Mouse (Mus musculus) stomach, postnatal 0 days (tissue): Measurements from ENCODE around the gene Bace2. TPM values are rescaled to one million over a fixed set of nuclear protein-coding genes. Genes with fewer than 3 reads are reported as not detected.
A peak's percentile ranks its signal among the peaks of the same experiment; 100 is the strongest.

Experiments
- ATAC-seq: fragments of 200-750 bp; cut with Nextera tagmentation; 2 replicates; pipeline ENCODE4 v1.8.0; 2017; ENCODE audit not compliant: low FRiP score, low TSS enrichment
- DNase-seq: peaks from one replicate; pipeline ENCODE4 v3.0.0-alpha.2; 2016; ENCODE audit warnings: low spot score
- H3K27ac ChIP-seq: fragments of 300-500 bp; sonication (generic); replicated peaks from 2 replicates; pipeline ENCODE4 v1.5.1; 2014; ENCODE audit warnings: mild to moderate bottlenecking, control low read depth
- H3K27me3 ChIP-seq: fragments of 300-500 bp; sonication (generic); 2 replicates; pipeline ENCODE4 v1.6.1; 2014; ENCODE audit warnings: low read length; ENCODE audit not compliant: control insufficient read depth, insufficient read depth
- H3K36me3 ChIP-seq: fragments of 300-500 bp; sonication (generic); 2 replicates; pipeline ENCODE4 v1.6.1; 2014; ENCODE audit warnings: low read length, mixed read lengths; ENCODE audit not compliant: control insufficient read depth, insufficient read depth
- H3K4me1 ChIP-seq: fragments of 300-500 bp; sonication (generic); replicated peaks from 2 replicates; pipeline ENCODE4 v1.6.1; 2014; ENCODE audit warnings: antibody characterized with exemption; ENCODE audit not compliant: control insufficient read depth, insufficient read depth
- H3K4me2 ChIP-seq: fragments of 300-500 bp; sonication (generic); replicated peaks from 2 replicates; pipeline ENCODE4 v1.6.1; 2014; ENCODE audit warnings: low read depth, mild to moderate bottlenecking, control low read depth, moderate library complexity
- H3K4me3 ChIP-seq: fragments of 300-500 bp; sonication (generic); 2 replicates; pipeline ENCODE4 v1.5.1; 2014; ENCODE audit warnings: low read depth, low read length, control low read depth
- H3K9ac ChIP-seq: fragments of 300-500 bp; sonication (generic); 2 replicates; pipeline ENCODE4 v1.6.1; 2014; ENCODE audit warnings: mild to moderate bottlenecking, low read length, control low read depth, mixed read lengths
- H3K9me3 ChIP-seq: fragments of 300-500 bp; sonication (generic); 2 replicates; pipeline ENCODE4 v1.6.1; 2016; ENCODE audit warnings: low read length; ENCODE audit not compliant: control insufficient read depth
- CTCF ChIP-seq: IDR thresholded peaks from 2 replicates; pipeline ENCODE4 v1.5.1; 2016; ENCODE audit warnings: antibody characterized with exemption, low read depth, mild to moderate bottlenecking, moderate library complexity
- EP300 ChIP-seq: optimal IDR thresholded peaks from 2 replicates; pipeline ENCODE3; 2016; ENCODE audit warnings: antibody characterized with exemption
- WGBS: fragments of 180-500 bp; shearing (Covaris S2); extraction: QIAGEN DNeasy Blood & Tissue Kit; methylation state at CpG from one replicate; pipeline ENCODE4 v1.1.7; 2014; 5-methylcytosine and 5-hydroxymethylcytosine counted together
- polyA plus RNA-seq: library from polyadenylated mRNA; unstranded; fragments of >200 nt; fragmentation: Nextera tagmentation; extraction: Ambion mirVana; gene quantifications from 2 replicates; pipeline ENCODE4 v1.2.1, GENCODE M21; 2015

Gene Bace2
- polyA plus RNA-seq, 1 experiment from 2014 or later, result 205 TPM

GRCm38 (mm10) chr16:97467993-97468791 lies 111.7 kb downstream of the Bace2 start:
- H3K4me2 ChIP-seq, result no peak overlapping the region
- H3K36me3 ChIP-seq, result no peaks in the 10 kb centered on the region
- TF ChIP-seq EP300 (no peak), CTCF (no peak)
- no peak for DNase-seq
- H3K27me3 ChIP-seq, result no peaks in the 10 kb centered on the region
- ATAC-seq, result peak; percentile 75
- no peaks in the 10 kb centered on the region for H3K9me3 ChIP-seq
- H3K27ac ChIP-seq, result 0 out of 2 replicates have a peak overlapping the region, but pooled peaks have one; percentile 40
- no peak overlapping the region for H3K4me3 ChIP-seq
- WGBS, result 65% methylated on average over 4 of the region's 4 CpGs
- H3K4me1 ChIP-seq, result no peaks in the 10 kb centered on the region
- no peak overlapping the region for H3K9ac ChIP-seq

GRCm38 (mm10) chr16:97474671-97475070 lies 118.1 kb downstream of the Bace2 start:
- H3K4me2 ChIP-seq, result no peak overlapping the region
- no peaks in the 10 kb centered on the region for H3K9me3 ChIP-seq
- H3K4me3 ChIP-seq, result no peak overlapping the region
- no peak for ATAC-seq
- no peak for TF ChIP-seq CTCF
- TF ChIP-seq EP300, result no peak
- no peak for DNase-seq
- H3K27ac ChIP-seq, result no peak overlapping the region
- H3K9ac ChIP-seq, result no peak overlapping the region
- no peaks in the 10 kb centered on the region for H3K4me1 ChIP-seq
- H3K27me3 ChIP-seq, result no peaks in the 10 kb centered on the region
- H3K36me3 ChIP-seq, result no peaks in the 10 kb centered on the region
- WGBS, result 80% methylated on average over 2 of the region's 2 CpGs

- WGBS, result 73% methylated on average over 3 of the region's 3 CpGs
- Histone ChIP-seq H3K27ac (no peak overlapping the region), H3K4me2 (no peak overlapping the region), H3K9me3 (no peaks in the 10 kb centered on the region), H3K27me3 (no peaks in the 10 kb centered on the region), H3K36me3 (no peaks in the 10 kb centered on the region), H3K9ac (no peak overlapping the region), H3K4me3 (no peak overlapping the region), H3K4me1 (no peaks in the 10 kb centered on the region)
- ATAC-seq (peak; percentile 45), DNase-seq (no peak)
- TF ChIP-seq CTCF, result no peak
- no peak for TF ChIP-seq EP300
Observed at GRCm38 (mm10) chr16:97475581-97475980, 119.0 kb downstream of the Bace2 start.

GRCm38 (mm10) chr16:97476524-97476923 lies 120.0 kb downstream of the Bace2 start:
- no peaks in the 10 kb centered on the region for H3K36me3 ChIP-seq
- no peak overlapping the region; the same call in 1 of the 2 replicates for H3K27ac ChIP-seq
- TF ChIP-seq EP300 (no peak), CTCF (no peak)
- H3K4me1 ChIP-seq, result no peaks in the 10 kb centered on the region
- ATAC-seq, result peak; percentile 50; the same call in 1 of the 2 replicates
- no peak overlapping the region for H3K9ac ChIP-seq
- no peak overlapping the region for H3K4me3 ChIP-seq
- WGBS, result 69% methylated on average over 1 of the region's 1 CpGs
- H3K4me2 ChIP-seq, result no peak overlapping the region
- no peak for DNase-seq
- H3K27me3 ChIP-seq, result no peaks in the 10 kb centered on the region
- no peaks in the 10 kb centered on the region for H3K9me3 ChIP-seq

GRCm38 (mm10) chr16:97478655-97479054 lies 122.1 kb downstream of the Bace2 start:
- 71% methylated on average over 2 of the region's 2 CpGs for WGBS
- H3K9ac ChIP-seq, result no peak overlapping the region
- no peak overlapping the region for H3K4me2 ChIP-seq
- TF ChIP-seq EP300 (no peak), CTCF (no peak)
- no peak for DNase-seq
- 0 out of 2 replicates have a peak, but pooled peaks cover 2% of the 10 kb centered on the region for H3K27me3 ChIP-seq
- no peak overlapping the region for H3K4me3 ChIP-seq
- no peak for ATAC-seq
- H3K4me1 ChIP-seq, result no peaks in the 10 kb centered on the region
- no peak overlapping the region for H3K27ac ChIP-seq
- H3K9me3 ChIP-seq, result no peaks in the 10 kb centered on the region
- no peaks in the 10 kb centered on the region for H3K36me3 ChIP-seq

- Histone ChIP-seq H3K9ac (no peak overlapping the region), H3K4me3 (no peak overlapping the region), H3K27ac (no peak overlapping the region), H3K27me3 (no peaks in the 10 kb centered on the region), H3K4me2 (no peak overlapping the region), H3K36me3 (no peaks in the 10 kb centered on the region), H3K9me3 (no peaks in the 10 kb centered on the region), H3K4me1 (no peaks in the 10 kb centered on the region)
- ATAC-seq, result peak; percentile 74; the same call in 1 of the 2 replicates
- DNase-seq, result peak; percentile 48
- TF ChIP-seq CTCF (no peak), EP300 (no peak)
- 72% methylated on average over 1 of the region's 1 CpGs for WGBS
Observed at GRCm38 (mm10) chr16:97492369-97492768, 135.8 kb downstream of the Bace2 start.

Other genes starting within 250 kb of the Bace2 start
- gene Dscam, start 186.0 kb upstream of the Bace2 start, polyA plus RNA-seq, result 0.08 and 0.13 TPM in 2 replicates
- 0.42 and 0.69 TPM in 2 replicates for gene Mx1, start 106.2 kb downstream of the Bace2 start, polyA plus RNA-seq
- 50.6 and 55.3 TPM in 2 replicates for gene Fam3b, start 158.1 kb downstream of the Bace2 start, polyA plus RNA-seq